In genomic region chr8:126743296-126743695, GRCm38 (mm10) we compare ENCODE assay signal across 22 mouse cellular contexts.
DNase-seq lines count a peak whose midpoint lies in the region; ATAC-seq and TF ChIP-seq lines count a peak whose summit lies in the region.
"Had no signal": no experiment of that assay in that cellular context is flagged by ENCODE, and none has a peak within 500 bp of the region (broad histone marks: within the 10 kb centered on the region; RNA-seq: fewer than 3 reads in every experiment).

No protein-coding gene starts in this region.

- peak; percentile 83 for DNase-seq in heart, adult 11 months
- DNase-seq in heart, postnatal 10 days: no peak
- peak; percentile 25 for DNase-seq in layer of hippocampus, adult 9-11 months
- no peak for DNase-seq in layer of hippocampus, postnatal 25 days (ENCODE audit: extremely low spot score in 1 of 2, low spot score in 1 of 2)
- DNase-seq in 3134 (ENCODE audit: extremely low read depth, insufficient read length, low spot score): peak; percentile 33
- DNase-seq in cerebellum, adult 9-10 months: no peak
- no peak for DNase-seq in thymus, postnatal 0 days (ENCODE audit: low spot score)
- DNase-seq: adrenal gland, postnatal 36 days; cerebellum, adult 11 months; forebrain, postnatal 0 days; gastrocnemius, postnatal 36 days; kidney, adult 2 months; liver; thymus, postnatal 36 days had no signal

- no peaks in the 10 kb centered on the region for H3K27me3 ChIP-seq in intestine, postnatal 0 days (replicated peaks; ENCODE audit: control insufficient read depth, insufficient read depth, low read length)
- H3K27me3 ChIP-seq: embryonic facial prominence, embryonic 12.5 days; hindbrain, embryonic 15.5 days; midbrain, embryonic 12.5 days; Patski had no signal

- intact Hi-C loops in heart, postnatal 10 days (cut with DNase I): no loop called here

- H3K36me3 ChIP-seq in intestine, postnatal 0 days (ENCODE audit: control insufficient read depth, insufficient read depth): no peaks in the 10 kb centered on the region
- H3K36me3 ChIP-seq: embryonic facial prominence, embryonic 12.5 days; hindbrain, embryonic 15.5 days; limb, embryonic 10.5 days; midbrain, embryonic 12.5 days had no signal

- no peak overlapping the region for H3K9ac ChIP-seq in intestine, postnatal 0 days (ENCODE audit: low read depth, low read length)
- H3K9ac ChIP-seq: embryonic facial prominence, embryonic 12.5 days; forebrain, postnatal 0 days; hindbrain, embryonic 15.5 days; midbrain, embryonic 12.5 days had no signal

- H3K4me2 ChIP-seq in intestine, postnatal 0 days (replicated peaks; ENCODE audit: low read depth): no peak overlapping the region
- H3K4me2 ChIP-seq: embryonic facial prominence, embryonic 12.5 days; hindbrain, embryonic 15.5 days; midbrain, embryonic 12.5 days had no signal

- WGBS in intestine, postnatal 0 days: 59% methylated on average over 9 of the region's 9 CpGs

- H3K4me1 ChIP-seq in intestine, postnatal 0 days (replicated peaks; ENCODE audit: control insufficient read depth, insufficient read depth, low read length): peaks cover 30% of the 10 kb centered on the region
- H3K4me1 ChIP-seq: hindbrain, embryonic 15.5 days; midbrain, embryonic 12.5 days had no signal

- TF ChIP-seq CTCF in intestine, postnatal 0 days (IDR thresholded peaks at IDR 0.05; ENCODE audit: low read depth): no peak

- no peaks in the 10 kb centered on the region for H3K9me3 ChIP-seq in intestine, postnatal 0 days (ENCODE audit: control insufficient read depth)
- H3K9me3 ChIP-seq: embryonic facial prominence, embryonic 12.5 days; hindbrain, embryonic 15.5 days; limb, embryonic 10.5 days; midbrain, embryonic 12.5 days had no signal

- H3K4me3 ChIP-seq in intestine, postnatal 0 days (ENCODE audit: low read depth, low read length): no peak overlapping the region
- H3K4me3 ChIP-seq: embryonic facial prominence, embryonic 12.5 days; hindbrain, embryonic 15.5 days; limb, embryonic 10.5 days; midbrain, embryonic 12.5 days had no signal

- H3K27ac ChIP-seq in intestine, postnatal 0 days (ENCODE audit: low read depth, low read length): peak overlapping the region; percentile 31; the same call in 1 of the 2 replicates
- H3K27ac ChIP-seq: hindbrain, embryonic 15.5 days; kidney, postnatal 0 days; limb, embryonic 10.5 days; macrophage; midbrain, embryonic 12.5 days had no signal

- ATAC-seq in intestine, postnatal 0 days: no peak
- ATAC-seq: forebrain, postnatal 0 days; Patski had no signal

Comparison
In these comparisons a context has a peak if more than half of its experiments do, and no peak if none do; other contexts are left out.
1. DNase-seq: peak in heart, adult 11 months (single experiment), layer of hippocampus, adult 9-11 months (single experiment) and 3134 (single experiment); none in heart, postnatal 10 days (0 of 2), layer of hippocampus, postnatal 25 days (0 of 2), cerebellum, adult 9-10 months (single experiment) and thymus, postnatal 0 days (single experiment).